Mouse (Mus musculus) cerebellum, postnatal 36 days (tissue): Measurements from ENCODE around the gene Trp53bp2.

Experiments
- DNase-seq, 2 experiments: peaks; one replicate each; pipeline ENCODE4 v3.0.0; 2021 to 2022; ENCODE audit warnings: mixed read lengths in 2 of 2

Trp53bp2 gene

DNA sequence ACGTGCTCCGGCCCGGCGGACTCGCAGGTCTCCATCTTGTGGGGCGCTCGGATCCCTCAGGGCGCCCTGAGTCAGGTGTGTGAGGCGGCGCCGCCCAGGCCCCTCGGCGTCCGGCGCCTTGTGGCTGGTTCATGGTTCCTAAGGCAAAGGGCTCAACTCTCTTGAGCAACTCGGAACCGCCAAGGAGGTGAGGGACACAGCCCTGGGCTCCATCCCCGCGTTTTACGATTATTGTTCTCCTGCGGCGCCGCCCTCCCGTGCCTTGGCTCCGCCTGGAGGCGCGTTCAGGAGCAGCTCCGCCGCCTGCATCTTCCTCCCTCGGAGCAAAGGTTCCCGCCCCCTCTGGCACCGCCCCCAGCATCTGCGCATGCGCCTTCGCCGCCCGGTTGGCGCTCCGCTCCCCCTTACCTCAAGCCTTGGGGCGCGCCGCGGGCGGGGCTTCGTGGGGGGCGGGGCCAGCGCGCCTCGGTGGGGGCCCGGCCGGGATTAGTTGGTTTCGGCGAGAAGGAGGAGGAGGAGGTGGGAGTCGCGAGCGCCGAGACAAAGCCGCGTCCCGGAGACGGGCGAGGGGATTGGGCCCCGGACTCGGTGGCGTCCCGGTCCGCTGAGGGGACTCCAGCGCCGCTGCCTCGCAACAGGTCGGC lies at the start of gene Trp53bp2:
TSS of gene Trp53bp2 (plus strand) at position 489 of the 644 bp plus-strand sequence.
- DNase-seq: peak; percentile 98 to 99

DNA sequence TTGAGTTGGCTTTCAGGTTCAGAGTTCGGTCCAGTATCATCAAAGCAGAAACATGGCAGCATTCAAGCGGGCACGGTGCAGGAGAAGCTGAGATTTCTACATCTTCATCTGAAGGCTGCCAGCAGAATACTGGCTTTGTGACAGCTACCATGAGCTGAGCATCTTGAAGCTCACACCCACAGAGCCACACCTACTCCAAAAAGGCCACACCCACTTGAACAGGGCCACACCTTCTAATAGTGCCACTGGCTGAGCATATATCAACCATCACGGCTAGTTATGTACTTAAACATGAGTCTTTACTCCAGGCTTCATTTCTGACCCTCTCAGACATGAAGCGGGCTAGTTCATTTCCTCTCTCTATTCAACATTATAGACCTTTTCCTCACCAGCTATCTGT lies 46.3 kb upstream of the Trp53bp2 start:
- DNase-seq: no peak

DNA sequence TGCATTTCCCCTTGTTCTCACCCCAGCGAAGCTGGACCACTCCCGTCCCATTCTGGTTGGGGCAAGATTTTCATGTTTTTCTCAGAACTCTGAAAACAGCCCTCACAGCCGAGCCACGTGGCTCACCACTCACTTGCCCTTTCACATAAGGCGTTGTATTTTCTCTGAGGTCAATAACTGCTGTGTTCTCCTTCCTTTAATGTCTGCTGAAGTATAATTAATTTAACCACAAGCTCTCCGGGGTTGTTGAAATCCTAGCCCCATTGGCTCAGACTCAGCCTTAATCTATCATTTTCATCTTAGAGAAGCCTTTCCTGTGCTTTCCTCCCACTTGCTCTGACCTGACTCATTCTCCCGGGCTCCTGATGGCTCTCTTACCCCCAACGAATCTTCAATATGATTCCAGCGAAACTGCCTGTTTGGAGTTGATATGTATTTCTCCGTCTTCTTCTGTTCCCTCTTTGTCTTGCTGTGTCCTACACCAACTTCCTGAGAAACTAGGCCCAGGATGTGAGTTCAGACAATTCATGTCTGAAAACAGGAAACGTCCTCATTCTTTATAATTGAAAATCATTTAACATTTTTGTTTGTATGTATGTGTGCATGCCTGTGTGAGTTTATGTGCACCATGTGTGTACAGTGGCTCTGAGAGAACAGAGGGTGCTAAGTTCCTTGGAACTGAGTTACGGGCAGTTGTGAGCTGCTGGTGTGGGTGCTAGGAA lies 45.1 kb upstream of the Trp53bp2 start:
- DNase-seq: no peak

DNA sequence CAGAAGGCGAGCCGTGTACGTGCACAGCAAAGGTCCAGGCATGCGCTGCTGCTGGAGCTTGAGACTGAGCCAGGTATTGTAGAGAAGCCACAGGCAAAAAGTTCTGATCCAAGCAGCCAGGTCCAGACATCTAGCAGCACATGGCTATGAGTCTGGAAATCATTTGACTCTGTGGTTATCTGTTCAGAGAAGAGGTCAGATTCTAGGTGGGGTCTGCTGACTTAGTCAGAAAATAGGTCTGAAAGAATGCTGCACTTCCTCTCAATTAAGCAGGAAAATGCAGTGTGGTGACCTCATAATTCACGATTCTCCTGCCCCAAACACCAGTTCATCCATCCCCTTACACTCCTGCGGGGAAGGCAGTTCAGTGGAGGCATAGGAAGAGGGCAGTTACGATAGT lies 40.7 kb upstream of the Trp53bp2 start:
- no peak for DNase-seq

DNA sequence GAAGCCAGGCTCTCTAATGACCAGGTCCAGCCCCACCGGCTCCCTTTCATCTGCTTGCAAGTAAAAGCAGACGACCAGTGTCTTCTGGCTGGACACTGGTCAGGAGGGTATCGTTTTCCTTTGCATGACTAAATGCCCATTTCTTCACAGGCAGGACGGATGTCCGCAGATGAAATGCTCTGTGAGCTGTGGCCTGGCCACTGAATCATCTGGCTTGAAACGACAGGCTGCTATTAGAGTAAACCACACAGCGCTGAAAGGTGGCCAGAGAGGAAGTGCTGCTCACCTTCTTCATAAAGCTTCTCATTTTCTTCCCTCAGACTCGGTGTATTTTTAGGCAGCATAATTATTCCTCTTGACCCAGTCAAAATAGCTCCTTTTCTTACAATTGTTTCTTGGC lies 40.2 kb upstream of the Trp53bp2 start:
- no peak for DNase-seq

DNA sequence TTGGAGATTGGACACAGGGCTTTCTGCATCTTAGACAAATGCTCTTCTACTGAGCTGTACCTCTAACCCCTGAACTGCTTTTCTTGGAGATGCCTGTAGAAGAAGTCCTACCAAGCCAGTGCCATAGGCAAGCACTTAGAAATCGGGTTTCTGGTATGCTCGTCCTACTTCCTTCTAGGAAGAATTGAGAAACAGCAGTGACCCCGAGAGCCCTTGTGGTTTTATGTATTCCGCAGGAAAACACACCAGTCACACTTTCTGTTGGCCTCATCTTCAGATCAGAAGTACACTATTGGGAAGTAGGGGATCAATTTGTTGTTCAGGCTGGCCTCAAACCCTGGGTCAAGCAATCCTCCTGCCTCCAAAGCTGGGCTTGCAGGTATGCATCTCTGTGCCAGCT lies 39.5 kb upstream of the Trp53bp2 start:
- DNase-seq: no peak

DNA sequence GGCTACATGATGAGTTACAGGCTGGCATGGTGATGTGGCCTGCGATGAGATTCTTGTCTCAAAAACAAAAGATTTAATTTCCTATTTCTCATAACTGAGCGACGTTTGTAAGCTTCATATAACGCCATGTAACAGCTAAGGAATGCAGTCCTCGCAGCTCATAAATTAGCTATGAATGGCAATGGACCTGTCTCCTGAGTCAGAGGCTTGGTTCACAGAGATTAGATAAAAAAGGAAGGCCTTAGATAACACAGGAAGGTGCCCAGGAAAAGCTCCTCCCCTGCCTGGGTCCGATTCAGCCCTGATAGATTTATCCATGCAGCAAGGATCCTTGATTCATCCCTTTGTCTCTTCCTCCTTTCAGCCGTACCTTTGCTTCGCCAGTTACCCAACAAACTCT lies 37.1 kb upstream of the Trp53bp2 start:
- DNase-seq: no peak

DNA sequence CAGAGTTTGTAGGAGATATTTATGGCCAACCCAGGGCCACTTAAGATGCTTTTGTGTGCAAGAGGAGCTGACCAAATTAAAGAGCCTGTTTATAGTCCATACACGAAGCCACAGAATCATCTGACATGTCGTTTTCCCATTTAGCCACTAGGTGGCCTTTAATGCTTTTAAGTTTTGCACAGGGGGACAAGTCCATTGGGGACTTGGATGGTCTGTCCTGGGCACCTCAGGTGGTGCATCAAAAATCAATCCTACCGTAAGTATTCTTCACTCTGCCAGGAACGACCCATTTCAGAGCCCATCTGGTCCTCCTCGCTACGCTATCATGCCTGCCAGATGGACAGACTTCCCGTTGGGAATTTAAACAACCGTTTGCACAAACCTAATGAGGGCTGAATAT lies 32.8 kb upstream of the Trp53bp2 start:
- peak; percentile 53 to 62 for DNase-seq

DNA sequence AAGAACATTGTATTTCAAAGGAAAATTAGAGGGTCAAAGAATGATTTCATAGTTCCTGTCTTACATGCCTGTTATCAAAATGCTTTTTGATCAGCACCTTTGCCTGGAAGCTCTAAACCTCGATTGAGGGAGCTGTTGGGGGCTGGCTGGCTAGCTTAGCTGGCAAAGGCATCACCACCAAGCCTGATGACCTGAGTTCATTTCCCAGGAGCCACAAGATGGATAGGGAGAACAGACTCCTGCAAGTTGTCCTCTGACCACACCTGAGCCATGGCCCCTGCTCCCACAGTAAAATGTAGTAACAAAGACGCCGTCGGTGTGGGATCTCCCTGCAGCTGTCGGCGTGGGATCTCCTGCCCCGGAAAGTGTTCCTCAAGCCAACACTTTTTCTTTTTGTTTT lies 32.1 kb upstream of the Trp53bp2 start:
- DNase-seq: peak in 1 of 2 experiments; percentile 13

DNA sequence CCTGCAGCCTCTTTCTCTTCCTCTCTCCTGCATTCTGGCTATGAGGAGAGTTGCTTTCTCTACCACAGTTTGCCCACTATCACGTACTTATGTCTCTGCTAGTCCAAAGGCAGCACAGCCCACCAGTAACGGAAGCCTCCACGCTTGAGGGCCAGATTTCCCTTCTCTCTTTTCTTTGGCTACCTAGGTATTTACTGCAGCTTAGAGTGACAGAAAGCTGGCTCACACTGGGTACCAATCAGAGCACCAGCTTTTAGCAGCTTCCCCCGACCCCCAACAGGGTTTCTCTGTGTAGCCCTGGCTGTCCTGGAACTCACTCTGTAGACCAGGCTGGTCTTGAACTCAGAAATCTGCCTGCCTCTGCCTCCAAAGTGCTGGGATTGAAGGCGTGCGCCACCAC lies 31.5 kb upstream of the Trp53bp2 start:
- no peak for DNase-seq

DNA sequence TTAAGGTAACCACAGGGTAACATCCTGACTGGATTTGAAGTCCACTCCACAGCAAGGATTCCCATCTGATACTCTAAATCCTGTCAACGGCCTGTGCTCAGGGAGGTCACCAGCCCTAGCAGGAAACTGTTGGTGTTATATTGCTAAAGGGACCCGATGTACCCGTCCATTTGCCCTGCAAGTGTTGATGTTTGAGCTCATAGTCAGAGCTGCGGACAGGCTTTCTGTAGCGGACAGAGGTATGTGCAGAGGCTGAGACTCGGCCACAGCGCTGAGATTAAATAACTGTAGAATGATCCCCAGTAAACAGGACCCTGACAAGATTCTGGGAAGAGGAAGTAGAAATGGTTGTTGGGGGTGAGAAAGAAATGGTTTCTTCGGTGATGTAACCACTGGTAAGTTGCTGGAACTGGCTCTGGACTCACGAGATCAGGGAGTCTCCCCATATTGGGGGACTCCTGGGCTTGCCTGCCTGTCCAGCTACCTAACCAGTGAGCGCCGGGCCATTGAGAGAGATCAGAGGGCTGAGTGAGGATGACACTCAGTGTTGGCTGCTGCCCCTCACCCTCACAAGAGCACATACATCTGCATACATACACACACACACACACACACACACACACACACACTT lies 30.7 kb upstream of the Trp53bp2 start:
- no peak for DNase-seq

DNA sequence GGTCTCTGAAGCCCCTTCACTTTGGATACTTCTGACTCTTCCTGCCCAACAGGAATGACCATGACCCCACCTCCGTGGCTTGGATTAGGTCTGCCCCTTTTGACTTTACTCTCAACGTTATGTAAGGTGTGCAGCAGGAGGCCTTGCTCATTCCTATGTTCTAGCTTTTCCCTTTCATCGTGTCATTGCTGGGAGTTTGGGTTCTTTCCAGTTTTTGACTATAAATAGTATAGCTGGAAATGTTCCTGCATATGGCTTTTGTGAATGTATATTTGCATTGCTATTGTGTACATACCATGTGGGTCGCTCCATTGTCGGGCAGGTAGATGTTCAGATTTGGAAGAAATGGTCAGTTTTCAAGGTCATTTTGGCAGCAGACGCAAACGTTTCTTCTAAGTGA lies 30.1 kb upstream of the Trp53bp2 start:
- no peak for DNase-seq

DNA sequence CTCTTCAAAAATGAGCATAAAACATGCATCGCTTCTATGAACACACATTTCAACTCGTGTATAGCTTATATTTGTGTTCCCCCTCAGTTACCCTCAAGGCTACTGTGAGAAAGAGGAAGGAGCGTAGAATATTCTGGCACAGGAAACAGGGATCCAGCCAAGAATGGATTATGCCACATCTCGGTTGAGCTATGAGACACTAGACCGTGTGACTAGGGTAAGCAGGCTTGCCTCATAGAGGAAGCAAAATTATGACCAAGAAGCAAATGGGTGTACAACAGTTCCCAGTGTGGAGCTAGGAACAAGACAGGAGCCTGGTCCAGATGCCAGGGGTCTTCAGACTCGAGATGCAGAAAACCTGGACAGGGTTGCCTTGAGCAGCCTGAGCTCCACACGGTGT lies 28.3 kb upstream of the Trp53bp2 start:
- no peak for DNase-seq

DNA sequence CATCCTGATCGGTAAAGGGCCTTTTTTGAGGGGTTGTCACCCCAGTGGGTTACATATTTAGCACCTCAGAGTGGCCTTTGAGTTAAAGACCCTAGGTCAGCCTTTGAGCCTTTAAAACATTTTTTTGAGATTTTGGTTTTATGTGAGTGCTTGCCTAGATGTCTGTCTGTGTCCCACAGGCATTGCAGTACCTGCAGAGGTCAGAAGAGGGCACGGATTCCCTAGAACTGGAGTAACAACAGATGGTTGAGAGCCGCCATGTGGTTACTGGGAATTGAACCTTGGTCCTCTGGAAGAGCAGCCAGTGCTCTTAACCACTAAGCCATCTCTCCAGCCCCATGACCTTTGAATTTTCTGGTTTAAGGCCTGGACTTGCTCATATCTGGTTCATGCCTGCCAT lies 27.6 kb upstream of the Trp53bp2 start:
- no peak for DNase-seq

DNA sequence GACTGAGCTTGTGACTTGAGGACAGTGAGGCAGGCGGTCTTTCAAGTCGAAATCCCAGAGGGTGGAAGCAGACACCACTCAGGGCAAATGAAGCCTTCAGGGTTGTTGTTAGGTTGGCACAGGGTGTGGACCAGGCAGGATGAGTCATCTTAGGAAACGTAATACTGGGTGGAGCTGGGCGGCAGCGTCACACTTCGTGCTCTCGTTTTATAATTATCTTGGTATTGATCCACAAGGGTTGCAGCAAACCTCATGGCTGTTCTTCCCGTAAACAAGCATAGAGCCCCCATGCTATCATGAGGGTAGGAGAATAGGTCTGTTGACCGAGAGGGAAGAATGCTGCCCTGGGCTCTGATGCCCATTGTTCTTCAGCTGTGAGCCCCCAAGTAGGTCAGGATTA lies 25.9 kb upstream of the Trp53bp2 start:
- no peak for DNase-seq

DNA sequence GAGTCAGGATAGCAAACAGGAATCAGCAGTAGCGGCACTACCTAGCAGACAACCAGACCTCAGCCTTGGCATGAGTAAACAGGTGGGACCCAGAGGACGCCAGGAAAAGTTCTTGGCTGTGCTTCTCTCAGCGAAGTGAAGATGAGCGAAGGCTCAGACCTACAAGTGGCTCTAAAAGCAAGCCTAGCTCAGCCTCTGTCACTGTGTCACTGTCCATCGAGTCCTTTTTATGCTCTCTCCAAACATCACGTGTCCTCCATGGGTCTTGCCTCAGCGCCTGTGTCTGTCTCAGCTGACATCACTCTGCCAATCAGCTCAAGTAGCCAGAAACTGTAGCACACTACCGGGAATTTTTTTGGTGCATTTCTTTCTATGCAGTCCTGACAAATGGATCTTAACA lies 22.5 kb upstream of the Trp53bp2 start:
- DNase-seq: no peak

DNA sequence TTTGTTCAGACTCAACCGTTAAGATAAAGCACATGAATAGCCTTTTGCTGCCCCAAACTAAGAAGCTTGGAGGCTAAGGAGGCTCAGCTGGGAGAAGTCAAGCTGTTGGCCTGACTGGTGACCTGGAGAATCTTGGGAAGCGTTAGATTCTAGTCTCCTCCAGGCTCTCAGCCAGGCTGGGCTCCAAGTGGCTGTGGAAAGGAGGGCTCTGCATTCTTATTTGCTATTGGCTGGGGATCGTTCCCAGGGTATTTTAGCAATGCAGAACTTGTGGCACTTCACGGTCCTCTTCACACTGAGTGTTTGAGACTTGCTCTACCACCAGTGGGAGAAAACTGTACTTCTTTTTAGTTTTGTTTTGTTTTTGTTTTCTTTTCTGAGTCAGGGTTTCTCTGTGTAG lies 20.2 kb upstream of the Trp53bp2 start:
- no peak for DNase-seq

DNA sequence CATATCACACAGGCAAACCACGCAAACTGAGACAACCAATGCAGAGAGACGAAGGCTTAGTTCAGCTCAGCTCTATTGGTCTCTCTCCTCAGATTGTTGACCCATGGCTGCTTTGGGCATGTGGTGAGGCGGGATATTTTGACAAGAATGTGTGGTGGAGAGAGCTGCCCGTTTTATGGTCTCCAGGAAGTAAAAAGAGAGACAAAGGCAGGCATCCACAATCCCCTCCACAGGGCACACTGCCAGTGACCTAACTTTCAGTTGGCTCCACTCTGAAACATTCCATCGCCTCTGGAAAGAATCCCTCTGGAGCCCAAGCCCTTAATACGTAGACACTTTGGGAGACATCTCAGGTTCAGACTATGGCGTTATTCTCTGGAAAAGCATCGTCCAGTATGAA lies 10.8 kb upstream of the Trp53bp2 start:
- no peak for DNase-seq

DNA sequence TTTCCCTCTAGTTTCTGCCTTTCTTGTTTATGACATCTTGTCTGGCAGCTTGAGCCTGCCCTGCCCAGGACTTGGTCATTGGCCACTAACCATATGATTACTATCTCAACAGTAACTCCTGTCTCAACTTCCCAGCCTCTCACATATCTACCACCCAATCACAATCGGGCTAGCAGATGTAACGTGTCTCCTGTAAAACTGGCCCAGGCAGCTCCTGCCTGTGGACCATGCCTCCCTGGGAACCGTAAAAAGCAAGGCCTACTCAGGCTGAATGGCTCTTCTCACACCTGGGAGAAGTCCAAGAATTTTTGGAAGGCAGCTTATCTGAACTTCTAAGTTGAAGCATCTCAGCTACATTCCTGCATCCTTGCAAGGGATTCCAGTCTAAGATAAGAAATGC lies 10.2 kb upstream of the Trp53bp2 start:
- no peak for DNase-seq

DNA sequence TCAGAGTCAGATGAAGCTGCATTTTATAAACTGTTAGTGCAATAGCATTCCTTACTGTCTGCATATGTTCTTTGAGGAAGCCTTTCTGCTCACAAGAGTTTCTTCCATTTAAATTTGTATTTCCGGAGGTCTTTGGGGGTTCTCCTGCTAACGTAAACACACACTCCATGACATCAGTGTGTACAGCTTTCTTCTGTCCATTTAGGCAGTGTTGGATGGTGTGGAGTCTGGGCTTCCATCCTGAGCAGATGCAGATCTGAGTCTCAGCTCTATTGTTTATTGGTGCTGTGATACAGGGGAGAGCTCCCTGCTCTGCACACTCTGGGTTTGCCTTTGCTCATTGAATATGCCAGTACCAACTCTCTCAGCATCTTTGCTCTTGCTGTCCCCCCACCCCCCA lies 9.8 kb upstream of the Trp53bp2 start:
- DNase-seq: no peak

DNA sequence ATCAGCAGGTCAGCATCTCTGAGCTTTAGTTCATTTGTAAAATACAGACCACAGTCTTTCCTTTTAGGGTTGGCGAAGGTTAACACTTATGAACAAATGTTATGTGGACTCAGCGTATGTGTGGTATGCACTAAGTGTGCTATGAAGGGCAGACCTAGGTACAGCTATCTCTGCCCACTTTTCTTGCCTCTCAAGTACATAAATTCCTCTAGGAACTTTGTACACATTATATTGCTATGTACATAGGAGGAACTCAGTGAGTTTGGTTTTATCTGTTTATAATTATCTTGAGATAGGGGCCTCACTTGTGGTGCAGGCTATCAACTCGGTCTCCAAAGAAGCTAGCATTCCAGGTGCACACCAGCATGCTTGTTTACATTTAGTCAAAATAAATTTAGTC lies 9.1 kb upstream of the Trp53bp2 start:
- no peak for DNase-seq

DNA sequence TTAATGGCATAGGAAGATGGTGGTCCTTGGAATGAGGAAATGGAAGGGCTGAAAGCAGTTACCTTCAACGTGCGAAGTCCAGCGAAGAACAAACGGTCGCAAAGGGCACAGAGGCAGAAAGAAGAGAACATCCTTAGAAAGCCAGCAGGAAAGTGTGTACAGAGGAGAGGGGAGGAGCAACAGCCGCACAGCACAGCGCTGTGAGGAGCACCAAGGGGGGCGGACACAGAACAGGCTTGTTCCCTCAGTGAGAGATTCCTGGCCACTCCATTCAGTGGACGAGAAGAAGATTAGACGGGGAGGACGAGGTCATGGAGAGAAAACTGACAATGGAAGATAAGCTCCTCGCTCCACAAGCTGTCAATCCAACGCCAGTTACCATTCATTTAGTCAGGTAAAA lies 5.9 kb upstream of the Trp53bp2 start:
- no peak for DNase-seq

DNA sequence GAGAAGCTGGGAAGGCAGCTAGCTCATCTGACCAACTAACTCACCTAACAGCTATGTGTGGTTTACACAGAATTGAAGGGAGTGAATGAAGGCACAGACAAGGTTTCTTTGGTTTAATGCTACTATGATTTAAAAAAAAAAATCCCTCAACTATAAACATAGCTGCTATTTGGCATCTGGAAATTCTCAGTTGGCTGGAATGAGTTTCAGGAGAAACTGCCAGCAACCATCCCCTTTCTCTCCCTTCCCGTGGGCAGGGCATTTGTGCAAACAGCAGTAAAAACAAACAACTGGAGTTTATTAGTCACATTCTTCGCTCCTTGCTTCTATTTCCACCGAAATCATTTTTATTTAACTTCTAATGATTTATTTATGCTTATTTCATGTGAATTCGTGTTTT lies 2.4 kb upstream of the Trp53bp2 start:
- DNase-seq: no peak

DNA sequence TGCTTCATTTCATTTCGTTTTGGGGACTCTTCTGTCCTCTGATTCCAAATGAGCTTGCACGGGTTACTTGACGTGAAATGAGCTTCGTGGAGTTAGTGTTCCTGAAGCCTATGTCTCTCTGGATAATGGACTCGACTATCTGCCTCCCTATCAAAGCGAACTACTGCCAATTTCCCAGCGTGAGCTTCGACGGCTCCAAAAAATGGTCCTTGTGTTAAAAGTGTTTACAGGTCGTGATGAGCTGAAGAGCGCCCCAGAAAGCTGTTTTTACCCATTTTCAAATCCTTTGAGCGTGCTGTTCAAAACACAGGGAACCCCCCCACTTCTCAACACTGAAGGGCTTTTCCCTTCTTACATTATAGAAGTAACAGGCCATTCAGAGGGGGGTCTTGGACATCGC lies 729 bp upstream of the Trp53bp2 start:
- DNase-seq: peak in 1 of 2 experiments; percentile 48
